Mouse (Mus musculus) embryonic facial prominence, embryonic 10.5 days (tissue): Measurements from ENCODE around the gene Gm48552. TPM values are rescaled to one million over a fixed set of nuclear protein-coding genes. Genes with fewer than 3 reads are reported as not detected.

Experiments
- DNase-seq: peaks from one replicate; pipeline ENCODE4 v3.0.0-alpha.2; 2017; ENCODE audit warnings: low spot score
- H3K27ac ChIP-seq: fragments of 300-500 bp; sonication (generic); replicated peaks from 2 replicates; pipeline ENCODE4 v1.5.1; 2016; ENCODE audit warnings: mild to moderate bottlenecking
- H3K27me3 ChIP-seq: fragments of 300-500 bp; sonication (generic); replicated peaks from 2 replicates; pipeline ENCODE4 v1.6.1; 2016; ENCODE audit warnings: low read depth, mild to moderate bottlenecking; ENCODE audit not compliant: poor library complexity, severe bottlenecking
- H3K36me3 ChIP-seq: fragments of 300-500 bp; sonication (generic); replicated peaks from 2 replicates; pipeline ENCODE4 v1.6.1; 2016; ENCODE audit warnings: mild to moderate bottlenecking, moderate library complexity
- H3K4me1 ChIP-seq: fragments of 300-500 bp; sonication (generic); 2 replicates; pipeline ENCODE4 v1.6.1; 2016
- H3K4me3 ChIP-seq: fragments of 300-500 bp; sonication (generic); 2 replicates; pipeline ENCODE4 v1.5.1; 2016; ENCODE audit warnings: mild to moderate bottlenecking, moderate library complexity
- H3K9me3 ChIP-seq: fragments of 300-500 bp; sonication (generic); 2 replicates; pipeline ENCODE4 v1.6.1; 2016; ENCODE audit warnings: mild to moderate bottlenecking
- WGBS: fragments of 180-500 bp; shearing (Covaris S2); methylation state at CpG from one replicate; pipeline ENCODE4 v1.1.7; 2016; 5-methylcytosine and 5-hydroxymethylcytosine counted together
- microRNA-seq: library from miRNA; unstranded; fragments of <30 nt; microRNA quantifications from one replicate; pipeline ENCODE4, GENCODE M21; 2017
- polyA plus RNA-seq: library from polyadenylated mRNA; unstranded; fragments of >200 nt; fragmentation: Nextera tagmentation; extraction: Ambion mirVana; gene quantifications from 2 replicates; pipeline ENCODE4 v1.2.1, GENCODE M21; 2016

The Gm48552 gene
- polyA plus RNA-seq, 1 experiment from 2014 or later = 3.1 TPM

DNA sequence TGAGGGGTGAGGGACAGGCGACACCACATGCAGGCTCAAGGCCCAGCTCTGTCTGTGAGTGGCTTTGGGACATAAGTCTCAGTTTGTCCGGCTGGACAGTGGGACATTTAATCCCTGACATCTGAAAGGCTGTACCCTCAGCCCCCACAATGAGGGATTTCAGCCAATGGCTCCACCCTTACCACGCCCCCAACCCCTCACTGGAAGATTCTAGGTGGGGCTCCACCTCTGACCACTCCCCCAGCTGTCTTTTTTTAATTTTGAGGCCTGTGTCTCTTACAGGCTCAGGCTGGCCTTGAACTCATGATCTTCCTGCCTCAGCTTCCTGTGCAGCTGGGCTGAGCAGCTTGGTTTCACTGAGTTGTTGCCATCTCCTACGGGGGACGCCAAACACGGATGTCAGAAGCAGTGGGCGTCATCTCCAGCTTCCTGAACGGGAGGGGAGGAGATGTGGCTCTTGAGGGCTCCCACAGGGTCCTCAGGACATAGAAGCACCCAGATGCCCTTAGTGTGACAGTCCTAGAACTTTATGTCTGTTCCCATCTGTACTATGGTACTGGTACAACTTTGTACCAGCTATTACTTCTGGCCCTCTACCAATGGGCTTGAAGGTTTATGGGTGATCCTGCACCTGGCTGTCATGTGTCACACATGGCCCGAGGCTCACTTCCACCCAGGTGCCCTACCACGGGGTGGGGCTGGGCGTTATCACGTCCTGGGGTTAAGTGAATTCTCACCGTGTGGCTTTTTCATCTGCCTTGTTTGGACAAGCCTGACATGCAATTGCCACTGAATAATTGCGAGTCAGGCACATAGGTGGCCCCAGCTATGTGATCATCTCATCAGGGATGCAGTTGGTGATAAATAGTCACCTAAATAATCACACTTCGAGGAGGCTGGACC is 45.8 kb downstream of the Gm48552 start:
- Histone ChIP-seq H3K27ac (no peak overlapping the region), H3K9me3 (no peaks in the 10 kb centered on the region), H3K4me3 (no peak overlapping the region), H3K36me3 (no peaks in the 10 kb centered on the region), H3K27me3 (peaks cover 32% of the 10 kb centered on the region), H3K4me1 (peaks cover 37% of the 10 kb centered on the region)
- WGBS = 67% methylated on average over 15 of the region's 15 CpGs
- DNase-seq = peak; percentile 9

- DNase-seq = no peak
- Histone ChIP-seq H3K9me3 (no peaks in the 10 kb centered on the region), H3K27ac (no peak overlapping the region), H3K4me3 (no peak overlapping the region), H3K36me3 (no peaks in the 10 kb centered on the region), H3K27me3 (peaks cover 32% of the 10 kb centered on the region), H3K4me1 (peaks cover 32% of the 10 kb centered on the region)
- WGBS = 79% methylated on average over 3 of the region's 3 CpGs
Measured at GRCm38 (mm10) chr10:81435436-81435835, 46.6 kb downstream of the Gm48552 start.

Small RNAs within 50 kb of the gene (microRNA-seq; reads per million reads assigned to microRNA genes)
- gene Mir1191b (not detected), gene Mir6913 (0.91 reads per million)

Other genes starting within 250 kb of the Gm48552 start
- 62.2 and 66.3 TPM in 2 replicates for gene Pias4, start 221.1 kb upstream of the Gm48552 start, polyA plus RNA-seq
- gene Eef2, start 212.4 kb upstream of the Gm48552 start, polyA plus RNA-seq = 564 and 572 TPM in 2 replicates
- gene Dapk3, start 206.0 kb upstream of the Gm48552 start, polyA plus RNA-seq = 51.5 and 53.2 TPM in 2 replicates
- not detected in 2 replicates for gene 4930442H23Rik, start 205.2 kb upstream of the Gm48552 start, polyA plus RNA-seq
- not detected in 2 replicates for gene Nmrk2, start 187.0 kb upstream of the Gm48552 start, polyA plus RNA-seq
- gene Atcay, start 158.2 kb upstream of the Gm48552 start, polyA plus RNA-seq = 2.5 and 3.6 TPM in 2 replicates
- gene Zfr2, start 155.8 kb upstream of the Gm48552 start, polyA plus RNA-seq = 3.5 and 4.6 TPM in 2 replicates
- gene Matk, start 136.1 kb upstream of the Gm48552 start, polyA plus RNA-seq = 3.6 and 3.7 TPM in 2 replicates
- 223 and 237 TPM in 2 replicates for gene Mrpl54, start 122.1 kb upstream of the Gm48552 start, polyA plus RNA-seq
- 57.2 and 57.5 TPM in 2 replicates for gene Apba3, start 122.0 kb upstream of the Gm48552 start, polyA plus RNA-seq
- 8.9 and 9.0 TPM in 2 replicates for gene Tjp3, start 97.4 kb upstream of the Gm48552 start, polyA plus RNA-seq
- 72.2 and 72.4 TPM in 2 replicates for gene Pip5k1c, start 96.0 kb upstream of the Gm48552 start, polyA plus RNA-seq
- 52.3 and 54.3 TPM in 2 replicates for gene Cactin, start 67.9 kb upstream of the Gm48552 start, polyA plus RNA-seq
- 3.1 and 3.6 TPM in 2 replicates for gene Tbxa2r, start 60.3 kb upstream of the Gm48552 start, polyA plus RNA-seq
- gene Gipc3, start 45.7 kb upstream of the Gm48552 start, polyA plus RNA-seq = not detected in 2 replicates
- gene Hmg20b, start 38.5 kb upstream of the Gm48552 start, polyA plus RNA-seq = 114 and 122 TPM in 2 replicates
- gene Mfsd12, start 31.5 kb upstream of the Gm48552 start, polyA plus RNA-seq = 7.8 and 8.3 TPM in 2 replicates
- gene 4930404N11Rik, start 23.2 kb upstream of the Gm48552 start, polyA plus RNA-seq = 0.47 and 0.76 TPM in 2 replicates
- gene Fzr1, start 10.5 kb upstream of the Gm48552 start, polyA plus RNA-seq = 134 and 142 TPM in 2 replicates
- gene Dohh, start 4.6 kb upstream of the Gm48552 start, polyA plus RNA-seq = 105 and 109 TPM in 2 replicates
- gene Gm48551, start 4.5 kb upstream of the Gm48552 start, polyA plus RNA-seq = 2.7 TPM in 2 replicates
- 2.0 and 2.8 TPM in 2 replicates for gene Smim24, start 4.0 kb downstream of the Gm48552 start, polyA plus RNA-seq
- 12.5 and 20.2 TPM in 2 replicates for gene Nfic, start 66.6 kb downstream of the Gm48552 start, polyA plus RNA-seq
- 1.2 and 2.3 TPM in 2 replicates for gene Celf5, start 93.7 kb downstream of the Gm48552 start, polyA plus RNA-seq
- 85.2 and 94.3 TPM in 2 replicates for gene Ncln, start 107.4 kb downstream of the Gm48552 start, polyA plus RNA-seq
- gene S1pr4, start 111.1 kb downstream of the Gm48552 start, polyA plus RNA-seq = 0.28 and 0.51 TPM in 2 replicates
- 1.2 and 1.3 TPM in 2 replicates for gene Gna15, start 135.2 kb downstream of the Gm48552 start, polyA plus RNA-seq
- 79.0 and 80.4 TPM in 2 replicates for gene Gna11, start 156.2 kb downstream of the Gm48552 start, polyA plus RNA-seq
- 266 and 347 TPM in 2 replicates for gene Aes, start 170.5 kb downstream of the Gm48552 start, polyA plus RNA-seq
- gene Tle2, start 185.6 kb downstream of the Gm48552 start, polyA plus RNA-seq = 14.0 and 17.1 TPM in 2 replicates
- 7.1 and 8.2 TPM in 2 replicates for gene Tle6, start 212.1 kb downstream of the Gm48552 start, polyA plus RNA-seq
- gene BC025920, start 217.3 kb downstream of the Gm48552 start, polyA plus RNA-seq = 1.5 and 2.1 TPM in 2 replicates
- gene Sirt6, start 238.8 kb downstream of the Gm48552 start, polyA plus RNA-seq = 55.1 and 59.2 TPM in 2 replicates
- 5.3 and 7.3 TPM in 2 replicates for gene Ankrd24, start 239.5 kb downstream of the Gm48552 start, polyA plus RNA-seq